Mouse (Mus musculus) megakaryocyte, adult 5-6 weeks (primary cell): ENCODE data around the gene Llgl2. TPM values are rescaled to one million over a fixed set of nuclear protein-coding genes. Genes with fewer than 3 reads are reported as not detected.
A peak's percentile ranks its signal among the peaks of the same experiment; 100 is the strongest.

Source experiments
- ATAC-seq: 2 replicates; pipeline ENCODE4 v1.8.0; 2016; ENCODE audit warnings: mild to moderate bottlenecking, inconsistent platforms; ENCODE audit not compliant: poor library complexity, severe bottlenecking
- total RNA-seq, 2 experiments: library from RNA; stranded (forward) in 1 of 2; stranded (reverse) in 1 of 2; fragments of 153-499, 151-499 nt in 1 of 2; fragments of 221-1000, 200-1000 nt in 1 of 2; gene quantifications; 2 replicates each; pipeline versions ENCODE4 v1.2.3 to v1.2.4; 2015 to 2017

The Llgl2 gene
- total RNA-seq, 2 experiments from 2014 or later: 3.4 to 5.2 TPM

DNA sequence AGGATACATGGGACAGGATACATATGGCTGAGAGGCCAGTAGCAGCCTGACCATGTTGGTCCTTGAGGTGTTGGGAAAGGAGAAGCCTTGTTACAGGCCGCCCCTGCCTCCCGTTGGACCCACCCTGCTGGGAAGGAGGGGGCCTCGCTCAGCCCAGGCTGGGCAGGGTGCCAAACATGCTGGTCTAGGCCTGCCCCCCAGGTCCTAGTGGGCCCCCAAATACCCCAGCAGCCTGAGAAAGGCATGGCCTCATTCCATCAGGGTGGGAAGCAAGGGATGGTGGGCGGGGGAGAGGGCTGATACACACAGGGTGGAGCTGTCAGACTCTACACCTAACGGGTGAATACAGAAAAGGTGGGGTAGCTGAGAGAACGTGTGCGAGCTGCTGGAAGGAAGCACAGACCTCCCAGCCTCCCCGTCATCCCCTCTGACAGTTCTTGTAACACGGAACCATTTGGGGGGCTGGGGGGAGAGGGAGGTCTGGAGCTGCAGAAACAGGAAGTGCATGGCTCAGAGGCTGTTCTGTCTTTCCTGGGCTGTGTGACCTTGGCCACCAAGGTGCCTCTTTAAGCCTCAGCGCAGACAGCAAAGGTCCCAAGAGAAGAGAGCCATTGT is 15.0 kb upstream of the Llgl2 start:
- no peak for ATAC-seq

DNA sequence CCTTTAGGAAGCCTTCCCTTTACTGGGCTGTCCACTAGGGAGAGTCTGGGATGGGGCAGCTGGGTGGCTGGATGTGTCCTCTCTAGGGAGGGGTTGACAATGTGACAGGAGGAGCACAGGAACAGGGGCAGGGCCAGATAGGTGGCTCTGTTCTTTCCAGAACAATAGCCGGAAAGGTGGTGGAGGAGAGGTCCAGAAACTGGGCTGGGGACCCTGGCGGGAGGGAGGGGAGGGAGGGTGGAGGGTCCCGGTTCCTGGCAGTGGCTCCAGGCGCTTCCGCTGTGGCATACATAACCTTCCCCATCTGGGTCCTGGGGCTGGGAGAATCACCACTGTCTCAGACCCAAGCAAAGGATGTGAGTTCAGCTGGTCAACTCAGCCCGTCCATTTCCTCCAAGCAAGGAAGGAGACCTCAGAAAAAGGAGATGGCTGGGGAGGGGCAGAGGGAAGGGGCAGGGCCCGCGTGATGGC is 14.5 kb upstream of the Llgl2 start:
- ATAC-seq: no peak

DNA sequence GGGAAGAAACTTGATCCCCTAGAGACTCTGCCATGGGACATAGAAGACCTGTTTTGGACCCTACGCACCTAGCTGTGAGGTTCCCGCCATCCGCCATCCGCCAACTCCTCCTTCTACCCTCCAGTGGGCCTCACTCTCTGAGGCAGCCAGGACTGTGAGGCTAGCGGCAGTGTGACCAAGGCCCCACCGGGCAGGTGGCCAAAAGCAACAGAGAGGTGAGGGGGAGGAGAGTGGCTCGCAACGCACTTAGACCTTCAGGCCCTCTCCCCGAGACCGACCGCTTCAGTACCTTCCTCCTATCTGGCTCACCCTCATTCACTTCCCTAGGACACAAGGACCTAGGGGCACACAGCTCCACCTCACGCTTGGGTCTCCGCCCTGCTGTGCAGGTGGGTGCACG is 13.5 kb upstream of the Llgl2 start:
- no peak for ATAC-seq

DNA sequence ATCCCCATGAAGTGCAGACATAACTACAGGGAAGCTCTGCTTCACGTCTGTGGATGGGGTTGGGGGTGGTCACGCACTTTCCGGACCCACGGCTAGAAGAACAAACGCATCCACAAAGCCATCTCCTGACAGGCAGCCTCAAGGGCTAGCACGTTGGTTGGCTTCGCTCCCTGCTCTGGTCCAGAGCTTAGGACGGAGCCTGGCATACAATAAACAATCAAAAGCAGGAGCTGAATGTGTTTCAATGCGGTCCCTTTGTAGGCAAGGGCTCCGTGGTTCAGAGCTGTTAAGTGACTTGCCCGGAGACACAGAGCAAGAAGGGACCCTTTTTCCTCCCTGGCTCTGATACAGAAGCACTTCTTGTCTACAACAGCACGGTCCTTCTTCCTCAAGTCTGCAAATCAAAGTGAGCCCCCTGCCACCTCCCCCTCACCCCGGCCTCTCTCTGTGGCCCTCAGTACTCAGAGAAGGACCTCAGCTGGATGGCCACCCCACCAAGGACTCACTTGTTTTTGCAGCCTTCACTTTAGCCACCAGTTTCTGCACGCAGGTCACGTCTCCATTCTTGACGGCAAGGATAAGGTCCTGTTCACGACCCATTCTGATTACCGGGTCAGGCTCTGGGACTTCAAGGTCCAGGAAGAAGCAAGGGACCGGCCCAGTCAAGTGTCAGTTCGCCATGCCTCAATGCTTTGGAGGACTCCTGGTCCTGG is 12.3 kb upstream of the Llgl2 start:
- ATAC-seq: no peak

DNA sequence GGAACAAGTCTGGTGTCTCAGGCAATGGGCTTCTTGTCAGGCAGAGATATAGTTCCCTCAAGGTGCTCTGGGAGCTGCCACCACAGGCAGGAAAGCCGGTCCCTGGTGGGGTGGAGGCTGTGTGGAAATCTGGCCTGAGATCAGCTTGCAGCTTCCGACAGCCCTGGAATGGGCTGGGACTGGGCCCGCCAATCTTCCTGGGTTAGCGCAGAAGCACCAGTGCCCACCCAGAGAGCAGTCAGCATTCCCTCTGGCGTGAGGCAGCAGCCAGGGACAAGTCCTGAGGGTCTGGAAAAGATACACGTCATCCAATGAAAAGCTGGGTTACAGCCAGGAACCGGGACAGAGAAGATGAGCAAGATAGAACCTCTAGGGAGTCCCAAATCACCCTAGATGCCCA is 11.8 kb upstream of the Llgl2 start:
- ATAC-seq: no peak

DNA sequence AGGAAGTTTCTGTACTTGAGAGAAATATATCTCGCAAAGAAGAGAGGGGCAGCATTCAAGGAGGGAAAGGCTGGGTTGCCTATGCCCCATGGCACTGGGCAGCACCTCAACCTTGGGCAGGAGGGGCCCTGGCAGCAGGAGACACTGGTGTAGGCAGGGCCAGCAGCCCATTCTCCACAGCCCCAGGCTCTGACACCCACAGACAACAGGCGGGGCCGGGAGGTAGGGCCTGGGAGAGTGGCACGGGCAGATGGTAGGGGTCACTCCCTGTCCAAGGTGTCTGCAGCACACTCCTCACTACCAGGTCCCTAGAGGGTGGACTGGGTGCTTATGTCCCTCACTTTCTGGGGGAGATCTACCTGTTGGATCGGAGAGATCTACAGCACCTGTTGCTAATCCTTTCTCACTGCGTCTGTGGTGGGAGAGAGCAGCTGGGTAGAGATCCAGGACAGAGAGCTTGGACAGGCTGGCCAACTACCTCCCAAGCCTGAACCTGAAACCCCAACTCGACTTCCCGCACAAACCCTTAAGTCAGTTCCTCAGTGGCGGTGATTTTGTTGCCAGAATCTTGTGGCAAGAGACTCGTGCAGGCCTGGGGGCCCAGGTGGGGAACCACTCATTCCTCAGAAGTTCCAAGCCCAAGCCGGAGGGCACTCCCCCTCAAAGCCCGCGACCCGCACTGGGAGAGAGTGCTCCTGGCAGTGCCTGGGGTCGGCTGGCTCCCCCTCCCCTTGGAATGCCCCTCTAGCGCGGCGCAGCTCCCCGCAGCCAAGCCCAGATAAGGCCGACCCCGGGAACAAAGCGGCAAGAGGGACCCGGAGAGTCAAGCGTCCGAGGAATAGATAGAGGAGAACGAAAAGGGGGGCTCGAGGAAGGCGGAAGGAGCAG is 11.1 kb upstream of the Llgl2 start:
- no peak for ATAC-seq

DNA sequence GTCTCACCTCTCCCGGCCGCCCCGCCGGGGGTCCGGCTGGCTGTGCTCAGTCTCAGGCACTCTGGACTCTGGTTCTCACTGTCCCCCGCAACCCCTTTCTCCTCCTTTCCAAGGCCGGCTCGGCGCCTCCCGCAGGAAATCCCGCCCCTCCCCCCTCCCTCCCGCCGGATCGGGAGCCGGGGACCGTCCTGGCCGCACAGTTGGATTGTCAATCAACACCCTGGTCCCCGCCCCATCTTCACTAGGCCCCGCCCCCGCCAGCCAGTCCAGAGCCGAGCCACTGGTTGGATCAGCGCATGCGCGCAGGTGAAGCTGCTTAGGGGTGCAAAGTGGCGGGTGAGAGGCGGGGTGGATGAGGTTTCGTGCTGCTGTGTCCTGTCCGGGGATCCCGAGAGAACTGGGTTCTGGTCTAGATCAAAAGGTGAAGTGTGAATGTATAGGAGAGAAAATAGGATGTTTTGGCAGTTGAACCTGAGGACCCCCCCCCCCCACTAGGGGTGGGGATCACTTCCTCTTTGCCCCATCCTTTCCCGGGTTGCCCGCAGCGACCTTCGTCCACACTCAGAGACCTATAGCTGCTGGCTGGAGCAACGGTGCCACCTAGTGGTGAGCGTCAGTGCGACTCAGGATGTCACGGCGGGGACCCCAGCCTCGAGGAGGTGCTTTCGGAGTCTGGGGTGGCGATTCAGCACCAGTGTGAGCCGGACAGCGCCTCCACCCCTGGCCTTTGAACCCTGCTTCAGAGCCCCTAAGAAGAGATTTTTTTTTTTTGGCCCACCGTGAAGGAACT is 10.1 kb upstream of the Llgl2 start, which contains the start of gene Caskin2:
TSS of gene Caskin2 (minus strand) at position 133 of the 790 bp plus-strand sequence.
- ATAC-seq: peak; percentile 92

DNA sequence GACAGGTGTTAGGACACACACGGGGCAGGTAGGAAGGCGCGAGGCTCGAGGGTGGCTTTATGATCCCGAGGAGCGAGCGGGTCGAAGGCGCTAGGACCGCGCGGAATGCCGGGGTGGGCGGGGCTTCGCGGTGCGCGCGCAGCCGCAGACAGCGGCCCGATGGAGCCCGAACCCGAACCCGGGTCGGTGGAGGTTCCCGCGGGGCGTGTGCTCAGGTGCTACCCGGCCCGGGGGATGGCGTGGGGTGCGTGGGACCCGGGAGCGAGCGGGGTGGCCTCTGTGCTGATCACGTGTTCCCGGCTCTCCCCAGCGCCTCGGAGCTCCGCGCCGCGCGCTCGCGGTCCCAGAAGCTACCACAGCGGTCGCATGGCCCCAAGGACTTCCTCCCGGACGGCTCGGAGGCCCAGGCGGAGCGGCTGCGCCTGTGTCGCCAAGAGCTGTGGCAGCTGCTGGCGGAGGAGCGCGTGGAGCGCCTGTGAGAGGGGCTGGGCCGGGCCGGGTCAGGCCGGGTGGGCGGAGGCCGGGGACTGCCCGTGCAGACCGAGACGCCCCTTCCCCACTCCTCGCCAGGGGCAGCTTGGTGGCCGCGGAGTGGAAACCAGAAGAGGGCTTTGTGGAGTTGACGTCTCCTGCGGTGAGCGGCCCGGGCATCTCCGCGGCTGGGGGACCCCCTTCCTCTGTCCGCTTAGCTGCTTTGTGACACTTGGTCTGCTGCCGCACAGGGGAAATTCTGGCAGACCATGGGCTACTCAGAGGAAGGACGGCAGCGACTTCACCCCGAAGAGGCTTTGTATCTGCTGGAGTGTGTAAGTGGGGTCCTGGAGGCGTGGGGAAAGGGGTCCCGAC is 9.0 kb upstream of the Llgl2 start, which contains the start of gene Tsen54:
TSS of gene Tsen54 (plus strand) at position 120 of the 846 bp plus-strand sequence.
- peak; percentile 56 for ATAC-seq

DNA sequence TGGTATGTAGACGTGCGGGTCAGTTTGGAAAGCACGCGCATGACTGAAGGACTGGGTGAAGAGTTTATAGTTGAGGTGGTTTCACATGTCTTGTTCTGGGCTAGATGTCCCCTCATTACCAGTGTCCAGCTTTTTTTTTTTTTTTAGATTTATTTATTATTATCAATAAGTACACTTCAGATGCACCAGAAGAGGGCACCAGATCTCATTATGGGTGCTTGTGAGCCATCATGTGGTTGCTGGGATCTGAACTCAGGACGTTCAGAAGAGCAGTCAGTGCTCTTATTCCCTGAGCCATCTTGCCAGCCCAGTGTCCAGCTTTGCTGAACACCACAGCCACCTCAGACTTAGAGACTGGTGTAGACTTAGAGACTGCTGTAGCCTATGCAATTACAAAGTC is 6.5 kb upstream of the Llgl2 start:
- no peak for ATAC-seq

DNA sequence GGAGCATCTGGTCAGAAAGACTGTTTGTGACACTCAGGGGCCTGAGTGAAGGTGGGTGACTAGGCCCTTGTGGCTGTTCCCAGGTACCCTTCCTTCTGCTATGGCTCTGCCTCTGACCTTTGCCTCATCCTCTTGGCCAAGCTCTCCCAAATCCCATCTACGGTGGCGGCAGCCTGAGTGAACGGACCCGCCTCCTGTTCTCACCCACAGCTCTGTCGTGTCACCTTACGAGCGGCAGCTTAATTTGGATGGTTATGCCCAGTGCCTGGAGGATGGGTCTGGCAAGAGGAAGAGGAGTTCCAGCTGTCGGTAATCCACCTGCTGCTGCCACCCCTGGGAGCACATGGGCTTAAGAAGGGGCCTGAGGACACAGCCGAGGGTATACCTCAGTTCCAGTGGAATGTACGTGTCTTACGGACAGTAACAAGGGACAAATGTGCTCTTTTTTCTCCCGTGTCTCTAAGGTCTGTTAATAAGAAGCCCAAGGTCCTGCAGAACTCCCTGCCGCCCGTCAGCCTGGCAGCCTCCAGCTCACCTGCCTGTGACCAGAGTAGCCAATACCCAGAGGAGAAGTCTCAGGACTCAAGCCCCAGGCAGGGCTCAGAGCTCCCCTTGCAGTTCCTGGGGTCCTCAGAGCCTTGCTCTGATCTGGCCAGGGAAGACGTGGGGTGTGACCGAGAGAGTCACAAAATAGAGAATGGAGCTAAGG is 3.8 kb upstream of the Llgl2 start:
- ATAC-seq: no peak

DNA sequence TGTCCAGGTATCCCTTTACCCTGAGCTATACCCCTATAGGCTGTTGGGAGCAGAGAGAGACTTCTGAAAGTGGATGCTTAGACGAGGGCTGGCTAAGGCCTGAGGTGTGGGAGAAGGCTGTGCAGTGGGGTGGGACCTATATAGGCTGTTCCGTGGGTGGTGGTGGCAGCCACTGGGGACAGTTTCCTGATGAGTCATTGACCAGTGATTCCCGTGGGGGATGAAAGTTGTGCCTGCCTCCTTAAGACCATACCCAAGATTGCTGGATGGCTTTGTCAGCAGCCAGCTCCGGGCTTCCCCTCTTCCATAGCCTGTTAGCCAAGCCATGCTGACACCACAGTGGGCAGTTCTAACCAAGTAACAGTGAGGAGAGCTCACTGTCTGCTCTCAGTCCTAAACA is 2.8 kb upstream of the Llgl2 start:
- ATAC-seq: no peak

DNA sequence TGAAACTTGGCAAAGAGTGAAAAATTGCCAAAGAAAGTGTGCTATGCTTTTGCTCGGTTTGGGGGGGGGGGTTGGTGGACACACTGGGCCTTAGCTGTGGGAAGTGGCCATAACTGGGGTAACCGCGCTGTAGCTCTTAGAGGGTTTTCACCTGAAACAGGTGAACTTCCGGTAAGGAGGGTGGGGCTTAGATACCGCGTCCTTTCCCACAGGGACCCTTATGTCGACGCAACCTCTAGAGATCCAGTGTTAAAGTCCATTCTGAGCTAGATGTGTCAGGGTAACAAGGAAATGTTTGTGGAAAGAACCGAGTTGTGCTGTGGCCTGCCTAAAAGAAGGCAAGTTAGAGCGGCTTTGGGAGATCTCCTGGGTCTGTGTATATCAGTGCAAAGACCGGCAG is 964 bp downstream of the Llgl2 start:
- no peak for ATAC-seq

DNA sequence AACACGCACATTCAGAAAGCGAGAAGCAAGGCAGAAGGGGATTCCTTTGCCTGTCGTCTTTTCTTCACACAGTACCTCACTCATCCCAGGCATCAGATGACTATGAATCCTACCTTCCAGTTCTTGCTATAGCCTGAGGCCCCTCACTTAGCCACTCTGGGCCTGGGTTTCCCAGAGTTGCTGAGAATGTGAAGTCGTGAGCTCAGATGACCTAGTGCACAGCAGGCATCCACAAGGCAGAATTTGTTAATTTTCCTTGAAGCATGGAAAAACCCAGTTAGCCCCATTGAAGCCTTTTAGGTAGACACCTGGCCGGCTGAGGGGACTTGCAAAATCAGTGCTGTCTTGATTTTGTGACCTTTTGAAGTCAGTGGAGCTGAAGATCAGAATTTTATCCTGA is 2.6 kb downstream of the Llgl2 start:
- no peak for ATAC-seq

DNA sequence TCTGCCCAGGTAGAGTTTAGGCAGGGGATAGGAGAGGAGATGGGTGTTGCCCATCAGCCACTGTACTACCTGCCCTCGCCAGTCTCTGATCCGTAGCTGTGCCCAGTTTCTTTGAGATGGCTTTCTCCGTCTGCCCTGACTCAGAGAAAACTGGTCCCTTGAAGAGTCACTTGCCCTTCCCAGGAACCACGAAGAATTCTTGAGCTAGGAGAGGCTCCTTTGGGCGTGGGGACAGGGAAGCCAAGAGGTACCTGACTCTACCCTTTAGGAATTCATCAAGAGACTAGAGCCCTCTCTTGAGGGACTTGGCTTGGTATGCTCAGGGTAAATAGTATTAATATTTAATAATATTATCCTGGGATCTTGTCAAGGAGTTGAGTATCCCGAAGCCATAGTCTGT is 3.8 kb downstream of the Llgl2 start:
- ATAC-seq: no peak

DNA sequence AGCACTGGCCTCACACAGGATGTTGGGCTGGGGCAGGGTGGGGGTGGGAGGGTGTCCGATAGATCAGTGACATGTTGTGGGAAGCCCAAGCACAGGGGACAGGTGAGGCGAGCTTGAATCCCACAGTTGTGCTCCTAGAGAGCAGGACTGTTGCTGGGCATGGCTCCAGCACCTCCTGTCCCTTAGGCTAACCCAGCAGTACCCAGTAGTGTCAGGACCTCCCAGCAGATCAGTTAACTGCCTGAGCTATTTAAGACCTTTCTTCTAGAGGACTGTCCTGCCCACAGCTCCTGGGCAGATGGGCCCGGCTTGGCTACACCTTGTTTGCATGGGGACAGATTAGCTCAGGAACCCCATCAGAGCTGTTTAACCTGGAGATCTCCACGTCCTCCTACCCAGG is 5.2 kb downstream of the Llgl2 start:
- ATAC-seq: no peak

DNA sequence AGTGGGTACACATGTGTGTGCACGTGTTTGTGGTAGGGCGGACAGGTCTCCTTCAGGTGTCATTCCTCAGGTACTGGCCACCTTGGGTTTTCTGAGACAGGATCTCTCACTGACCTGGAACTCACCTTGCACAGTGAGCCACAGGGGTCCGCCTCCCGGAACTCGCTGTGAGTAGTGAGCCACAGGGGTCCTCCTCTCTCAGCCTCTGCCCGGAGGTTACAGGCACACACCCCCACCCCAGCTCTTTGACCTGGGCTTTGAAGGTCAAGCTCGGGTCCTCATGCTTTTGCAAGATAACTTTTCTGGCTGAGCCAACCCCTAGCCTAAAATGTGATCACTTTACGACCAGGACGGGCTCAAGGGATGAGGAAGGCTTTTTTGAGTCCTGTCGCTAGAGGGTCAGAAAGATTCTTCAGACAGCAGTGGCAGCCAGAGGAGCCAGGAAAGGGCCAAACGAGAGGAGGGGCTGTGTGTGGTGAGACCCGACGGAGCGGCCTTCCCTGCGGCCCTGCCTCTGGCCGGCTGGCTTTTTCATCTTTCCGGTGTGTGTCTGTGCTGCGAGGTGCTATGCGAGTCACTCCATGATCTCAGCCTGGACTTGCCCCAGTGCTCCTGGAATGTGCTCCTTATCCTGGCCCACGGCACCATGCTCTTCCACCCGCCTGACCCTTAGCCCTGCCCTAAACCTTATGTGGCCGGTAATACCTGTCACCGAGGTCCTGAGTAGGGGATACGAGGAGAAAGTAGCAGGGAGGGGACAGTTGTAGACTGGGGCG is 6.9 kb downstream of the Llgl2 start:
- ATAC-seq: no peak

DNA sequence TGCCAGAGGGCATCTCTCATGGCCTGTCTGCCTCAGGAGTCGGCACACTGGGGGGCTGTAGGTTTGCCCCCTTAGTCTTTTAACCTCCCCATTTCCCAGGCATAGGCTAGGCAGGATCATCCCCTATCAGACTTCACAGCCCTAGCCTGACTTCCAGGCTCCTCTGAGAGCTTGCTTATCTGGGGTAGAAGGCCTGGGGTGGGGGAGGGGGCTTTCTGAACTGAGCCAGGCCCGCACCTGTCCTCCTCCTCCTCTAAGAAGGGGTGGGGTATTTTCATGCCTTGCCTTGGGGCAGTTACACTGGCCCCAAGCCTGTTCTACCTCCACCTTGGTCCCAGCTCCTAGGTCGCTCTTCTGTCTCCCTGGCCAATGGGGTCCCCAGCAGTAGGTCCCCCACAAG is 7.7 kb downstream of the Llgl2 start:
- ATAC-seq: no peak

DNA sequence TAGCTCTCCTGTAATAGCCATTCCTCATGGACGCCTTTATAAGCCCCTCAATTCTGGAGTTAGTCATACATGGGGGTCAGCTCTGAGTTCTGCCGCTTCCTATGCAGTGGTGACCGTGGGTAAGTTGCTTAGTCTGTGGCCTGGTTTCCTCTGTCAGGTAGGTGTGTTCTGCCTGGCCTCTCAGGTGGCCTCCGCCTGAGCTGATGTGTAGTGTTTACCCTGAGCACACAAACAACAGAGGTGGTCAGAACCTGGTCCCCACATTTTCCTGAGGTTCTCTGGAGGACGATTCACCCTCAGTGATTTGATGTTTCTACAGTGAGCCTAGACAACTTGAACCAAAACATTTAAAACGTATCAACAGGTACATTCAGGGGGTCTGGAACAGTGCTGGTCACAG is 8.2 kb downstream of the Llgl2 start:
- no peak for ATAC-seq
